Mouse (Mus musculus) limb, embryonic 12.5 days (tissue): ENCODE results near the gene Iqschfp. TPM values are rescaled to one million over a fixed set of nuclear protein-coding genes. Genes with fewer than 3 reads are reported as not detected.

Source experiments
- ATAC-seq: fragments of 200-750 bp; cut with Nextera tagmentation; 2 replicates; pipeline ENCODE4 v1.8.0; 2017; ENCODE audit warnings: low read depth, moderate TSS enrichment; ENCODE audit not compliant: insufficient number of reproducible peaks, insufficient read depth, low FRiP score, low TSS enrichment
- H3K27ac ChIP-seq: fragments of 300-500 bp; sonication (generic); 2 replicates; pipeline ENCODE4 v1.5.1; 2016; ENCODE audit warnings: mild to moderate bottlenecking, moderate library complexity
- H3K27me3 ChIP-seq: fragments of 300-500 bp; sonication (generic); 2 replicates; pipeline ENCODE4 v1.6.1; 2016; ENCODE audit warnings: mild to moderate bottlenecking, moderate library complexity
- H3K36me3 ChIP-seq: fragments of 300-500 bp; sonication (generic); 2 replicates; pipeline ENCODE4 v1.6.1; 2016; ENCODE audit warnings: mild to moderate bottlenecking, moderate library complexity
- H3K4me1 ChIP-seq: fragments of 300-500 bp; sonication (generic); replicated peaks from 2 replicates; pipeline ENCODE4 v1.6.1; 2016
- H3K4me2 ChIP-seq: fragments of 300-500 bp; sonication (generic); 2 replicates; pipeline ENCODE4 v1.6.1; 2016; ENCODE audit warnings: mild to moderate bottlenecking, moderate library complexity
- H3K4me3 ChIP-seq: fragments of 300-500 bp; sonication (generic); replicated peaks from 2 replicates; pipeline ENCODE4 v1.5.1; 2016; ENCODE audit warnings: mild to moderate bottlenecking
- H3K9ac ChIP-seq: fragments of 300-500 bp; sonication (generic); replicated peaks from 2 replicates; pipeline ENCODE4 v1.6.1; 2016; ENCODE audit warnings: mild to moderate bottlenecking, moderate library complexity
- H3K9me3 ChIP-seq: fragments of 300-500 bp; sonication (generic); 2 replicates; pipeline ENCODE4 v1.6.1; 2016; ENCODE audit warnings: mild to moderate bottlenecking, moderate library complexity
- WGBS: fragments of 180-500 bp; shearing (Covaris S2); methylation state at CpG from one replicate; pipeline ENCODE4 v1.1.7; 2016; 5-methylcytosine and 5-hydroxymethylcytosine counted together
- polyA plus RNA-seq: library from polyadenylated mRNA; unstranded; fragments of >200 nt; fragmentation: Nextera tagmentation; extraction: Ambion mirVana; gene quantifications from 2 replicates; pipeline ENCODE4 v1.2.1, GENCODE M21; 2016

Iqschfp gene
- polyA plus RNA-seq, 1 experiment from 2014 or later, result 0.87 TPM

GRCm38 (mm10) chr3:68619097-68619496, 727.1 kb downstream of the Iqschfp start:
- ATAC-seq, result no peak
- Histone ChIP-seq H3K27me3 (no peaks in the 10 kb centered on the region), H3K4me3 (no peak overlapping the region), H3K9me3 (no peaks in the 10 kb centered on the region), H3K4me2 (no peak overlapping the region), H3K9ac (no peak overlapping the region), H3K36me3 (0 out of 2 replicates have a peak, but pooled peaks cover 9% of the 10 kb centered on the region), H3K27ac (no peak overlapping the region), H3K4me1 (no peaks in the 10 kb centered on the region)
- WGBS, result 82% methylated on average over 5 of the region's 5 CpGs

GRCm38 (mm10) chr3:68621971-68622370, 729.9 kb downstream of the Iqschfp start:
- Histone ChIP-seq H3K4me2 (no peak overlapping the region), H3K27me3 (no peaks in the 10 kb centered on the region), H3K4me3 (no peak overlapping the region), H3K9ac (no peak overlapping the region), H3K27ac (no peak overlapping the region), H3K4me1 (0 out of 2 replicates have a peak, but pooled peaks cover 3% of the 10 kb centered on the region), H3K9me3 (no peaks in the 10 kb centered on the region), H3K36me3 (peaks cover 9% of the 10 kb centered on the region; the same call in 1 of the 2 replicates)
- no peak for ATAC-seq
- 84% methylated on average over 3 of the region's 3 CpGs for WGBS

- Histone ChIP-seq H3K27me3 (no peaks in the 10 kb centered on the region), H3K9ac (no peak overlapping the region), H3K9me3 (no peaks in the 10 kb centered on the region), H3K36me3 (peaks cover 9% of the 10 kb centered on the region; the same call in 1 of the 2 replicates), H3K4me3 (no peak overlapping the region), H3K4me1 (0 out of 2 replicates have a peak, but pooled peaks cover 3% of the 10 kb centered on the region), H3K27ac (no peak overlapping the region), H3K4me2 (no peak overlapping the region)
- ATAC-seq, result no peak
- WGBS, result 88% methylated on average over 5 of the region's 5 CpGs
Measured at GRCm38 (mm10) chr3:68623036-68623435, 731.0 kb downstream of the Iqschfp start.

- no peak overlapping the region for H3K9ac ChIP-seq
- H3K4me3 ChIP-seq, result no peak overlapping the region
- ATAC-seq, result no peak
- H3K4me1 ChIP-seq, result 0 out of 2 replicates have a peak, but pooled peaks cover 3% of the 10 kb centered on the region
- H3K4me2 ChIP-seq, result no peak overlapping the region
- H3K9me3 ChIP-seq, result no peaks in the 10 kb centered on the region
- no peaks in the 10 kb centered on the region for H3K27me3 ChIP-seq
- WGBS, result 83% methylated on average over 6 of the region's 6 CpGs
- peaks cover 9% of the 10 kb centered on the region; the same call in 1 of the 2 replicates for H3K36me3 ChIP-seq
- H3K27ac ChIP-seq, result no peak overlapping the region
Measured at GRCm38 (mm10) chr3:68624471-68624870, 732.4 kb downstream of the Iqschfp start.

DNA sequence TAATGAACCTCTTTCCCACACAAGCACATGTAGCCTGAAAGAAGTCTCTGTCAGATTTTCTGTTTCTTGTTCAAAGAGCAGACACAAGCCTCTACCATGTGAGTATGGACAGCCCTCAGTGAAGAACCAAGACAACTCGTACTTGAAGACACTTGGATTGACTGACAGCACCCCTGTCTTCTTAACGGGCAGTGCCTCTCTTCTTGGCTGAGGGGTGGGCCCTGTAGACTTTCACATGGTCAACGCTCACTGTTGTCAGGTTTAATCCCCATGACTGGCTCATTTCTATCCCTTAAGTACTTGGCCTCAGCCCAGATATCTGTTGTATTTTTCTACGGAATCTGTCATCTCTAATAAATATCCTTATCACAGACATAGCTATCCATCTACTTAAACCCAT, 738.2 kb downstream of the Iqschfp start:
- Histone ChIP-seq H3K27ac (no peak overlapping the region), H3K9ac (no peak overlapping the region), H3K27me3 (no peaks in the 10 kb centered on the region), H3K9me3 (no peaks in the 10 kb centered on the region), H3K4me2 (no peak overlapping the region), H3K4me3 (no peak overlapping the region), H3K4me1 (no peaks in the 10 kb centered on the region), H3K36me3 (no peaks in the 10 kb centered on the region; the same call in 1 of the 2 replicates)
- 79% methylated on average over 4 of the region's 4 CpGs for WGBS
- ATAC-seq, result no peak

DNA sequence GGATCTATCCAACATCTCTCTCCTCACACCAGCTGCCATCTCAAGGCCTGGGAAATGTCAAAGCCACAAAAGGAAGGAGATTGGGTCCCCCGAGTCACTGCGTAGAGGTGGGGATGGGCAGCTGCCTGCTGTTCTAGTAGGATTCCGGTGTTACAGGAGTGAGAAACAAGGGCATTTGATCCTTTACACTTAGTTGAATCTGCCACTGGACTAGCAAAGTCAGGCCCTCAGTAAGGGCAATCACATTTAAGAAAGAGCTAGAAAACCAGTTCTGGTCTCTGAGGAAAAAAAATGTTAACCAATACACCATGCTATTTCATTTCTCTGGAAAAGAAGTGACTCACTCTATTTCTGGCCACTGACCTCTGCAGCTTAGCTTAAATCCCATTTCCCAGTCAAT, 738.8 kb downstream of the Iqschfp start:
- no peak for ATAC-seq
- no peaks in the 10 kb centered on the region; the same call in 1 of the 2 replicates for H3K36me3 ChIP-seq
- no peak overlapping the region for H3K27ac ChIP-seq
- no peaks in the 10 kb centered on the region for H3K4me1 ChIP-seq
- no peaks in the 10 kb centered on the region for H3K27me3 ChIP-seq
- H3K9ac ChIP-seq, result no peak overlapping the region
- 57% methylated on average over 3 of the region's 3 CpGs for WGBS
- H3K4me2 ChIP-seq, result no peak overlapping the region
- no peak overlapping the region for H3K4me3 ChIP-seq
- no peaks in the 10 kb centered on the region for H3K9me3 ChIP-seq

DNA sequence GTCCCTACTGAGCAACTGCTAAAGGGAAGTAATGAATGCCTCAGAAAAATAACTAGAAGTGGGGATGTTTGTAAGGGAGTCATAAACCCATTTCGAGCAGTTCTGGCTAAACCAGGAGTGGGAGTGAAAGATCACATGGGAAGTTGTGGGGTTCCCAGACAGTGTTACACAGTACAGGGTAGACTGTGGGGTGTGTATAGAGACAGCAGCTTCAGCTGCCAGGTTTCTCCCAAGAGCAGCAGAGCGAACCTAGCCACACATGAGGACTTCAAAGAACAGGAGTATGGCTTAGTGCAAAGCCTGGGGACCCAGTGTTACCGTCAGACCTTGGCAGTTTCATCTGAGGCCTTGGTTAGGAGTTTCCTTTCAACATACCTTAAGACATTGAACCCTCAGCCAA, 740.7 kb downstream of the Iqschfp start:
- H3K36me3 ChIP-seq, result no peaks in the 10 kb centered on the region; the same call in 1 of the 2 replicates
- H3K4me2 ChIP-seq, result no peak overlapping the region
- H3K4me3 ChIP-seq, result no peak overlapping the region
- no peaks in the 10 kb centered on the region for H3K27me3 ChIP-seq
- H3K4me1 ChIP-seq, result 0 out of 2 replicates have a peak, but pooled peaks cover 2% of the 10 kb centered on the region
- ATAC-seq, result no peak
- WGBS, result 80% methylated on average over 3 of the region's 3 CpGs
- no peak overlapping the region for H3K9ac ChIP-seq
- no peak overlapping the region for H3K27ac ChIP-seq
- no peaks in the 10 kb centered on the region for H3K9me3 ChIP-seq

DNA sequence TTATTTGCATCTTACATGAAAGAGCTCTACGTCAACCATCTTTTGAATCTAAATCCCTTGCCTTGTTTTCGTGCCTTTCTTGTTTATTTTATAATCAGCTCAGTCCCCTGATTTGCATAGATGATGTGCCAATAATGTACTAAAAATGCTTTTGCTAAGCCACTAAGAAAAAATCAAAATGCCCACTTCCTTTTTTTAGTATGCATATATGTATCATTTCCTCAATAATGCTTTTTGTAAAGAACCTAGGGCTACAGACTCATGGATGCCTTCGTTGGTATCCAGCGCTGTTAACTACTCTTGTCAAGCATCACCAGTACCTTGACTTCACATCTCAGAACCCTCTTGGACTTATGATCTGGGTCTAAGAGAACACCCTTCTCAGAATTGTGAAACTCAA, 741.5 kb downstream of the Iqschfp start:
- Histone ChIP-seq H3K27me3 (no peaks in the 10 kb centered on the region), H3K4me2 (no peak overlapping the region), H3K9ac (no peak overlapping the region), H3K27ac (no peak overlapping the region), H3K4me3 (no peak overlapping the region), H3K36me3 (no peaks in the 10 kb centered on the region), H3K4me1 (0 out of 2 replicates have a peak, but pooled peaks cover 2% of the 10 kb centered on the region), H3K9me3 (no peaks in the 10 kb centered on the region)
- no peak for ATAC-seq
- WGBS, result 91% methylated on average over 4 of the region's 4 CpGs

- Histone ChIP-seq H3K36me3 (no peaks in the 10 kb centered on the region), H3K9ac (no peak overlapping the region), H3K4me1 (0 out of 2 replicates have a peak, but pooled peaks cover 2% of the 10 kb centered on the region), H3K27ac (no peak overlapping the region), H3K4me3 (no peak overlapping the region), H3K4me2 (no peak overlapping the region), H3K9me3 (no peaks in the 10 kb centered on the region), H3K27me3 (no peaks in the 10 kb centered on the region)
- no peak for ATAC-seq
- 40% methylated on average over 7 of the region's 7 CpGs for WGBS
Measured at GRCm38 (mm10) chr3:68637960-68638359, 745.9 kb downstream of the Iqschfp start.

- Histone ChIP-seq H3K4me3 (no peak overlapping the region), H3K27ac (no peak overlapping the region), H3K27me3 (no peaks in the 10 kb centered on the region), H3K9ac (no peak overlapping the region), H3K4me1 (0 out of 2 replicates have a peak, but pooled peaks cover 2% of the 10 kb centered on the region), H3K4me2 (no peak overlapping the region), H3K9me3 (no peaks in the 10 kb centered on the region), H3K36me3 (no peaks in the 10 kb centered on the region)
- no peak for ATAC-seq
- 83% methylated on average over 1 of the region's 1 CpGs for WGBS
Measured at GRCm38 (mm10) chr3:68638703-68639102, 746.7 kb downstream of the Iqschfp start.

DNA sequence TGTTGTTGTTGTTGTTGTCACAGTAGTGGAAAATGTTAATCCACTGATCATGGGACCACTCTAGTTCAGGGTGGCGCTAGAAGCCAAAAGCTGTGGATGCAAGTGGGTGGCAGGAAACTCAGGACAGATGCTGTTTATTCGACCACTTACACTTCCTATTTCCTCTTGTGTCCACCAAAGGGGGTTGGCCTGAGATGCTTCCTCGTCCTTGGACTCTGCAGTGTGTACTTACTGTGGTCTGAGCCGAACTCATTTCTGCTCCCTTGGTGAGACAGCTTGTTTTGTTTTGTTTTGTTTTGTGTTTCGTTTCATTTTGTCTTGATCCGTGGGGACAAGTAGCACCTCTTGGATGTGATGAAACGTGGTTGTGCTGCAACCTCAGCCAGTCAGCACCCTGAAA, 750.9 kb downstream of the Iqschfp start:
- ATAC-seq, result no peak
- no peak overlapping the region for H3K27ac ChIP-seq
- H3K9me3 ChIP-seq, result no peaks in the 10 kb centered on the region
- no peaks in the 10 kb centered on the region for H3K36me3 ChIP-seq
- H3K4me1 ChIP-seq, result no peaks in the 10 kb centered on the region
- H3K4me3 ChIP-seq, result no peak overlapping the region
- no peak overlapping the region for H3K4me2 ChIP-seq
- no peak overlapping the region for H3K9ac ChIP-seq
- H3K27me3 ChIP-seq, result no peaks in the 10 kb centered on the region
- 86% methylated on average over 7 of the region's 7 CpGs for WGBS
